Mouse (Mus musculus) embryo, embryonic 9.5 days (tissue): ENCODE results near the gene Polg.

Experiments used
- DNase-seq: peaks from one replicate; pipeline ENCODE4 v3.0.0-alpha.2; 2017; ENCODE audit errors: extremely low spot score

Polg gene

DNA sequence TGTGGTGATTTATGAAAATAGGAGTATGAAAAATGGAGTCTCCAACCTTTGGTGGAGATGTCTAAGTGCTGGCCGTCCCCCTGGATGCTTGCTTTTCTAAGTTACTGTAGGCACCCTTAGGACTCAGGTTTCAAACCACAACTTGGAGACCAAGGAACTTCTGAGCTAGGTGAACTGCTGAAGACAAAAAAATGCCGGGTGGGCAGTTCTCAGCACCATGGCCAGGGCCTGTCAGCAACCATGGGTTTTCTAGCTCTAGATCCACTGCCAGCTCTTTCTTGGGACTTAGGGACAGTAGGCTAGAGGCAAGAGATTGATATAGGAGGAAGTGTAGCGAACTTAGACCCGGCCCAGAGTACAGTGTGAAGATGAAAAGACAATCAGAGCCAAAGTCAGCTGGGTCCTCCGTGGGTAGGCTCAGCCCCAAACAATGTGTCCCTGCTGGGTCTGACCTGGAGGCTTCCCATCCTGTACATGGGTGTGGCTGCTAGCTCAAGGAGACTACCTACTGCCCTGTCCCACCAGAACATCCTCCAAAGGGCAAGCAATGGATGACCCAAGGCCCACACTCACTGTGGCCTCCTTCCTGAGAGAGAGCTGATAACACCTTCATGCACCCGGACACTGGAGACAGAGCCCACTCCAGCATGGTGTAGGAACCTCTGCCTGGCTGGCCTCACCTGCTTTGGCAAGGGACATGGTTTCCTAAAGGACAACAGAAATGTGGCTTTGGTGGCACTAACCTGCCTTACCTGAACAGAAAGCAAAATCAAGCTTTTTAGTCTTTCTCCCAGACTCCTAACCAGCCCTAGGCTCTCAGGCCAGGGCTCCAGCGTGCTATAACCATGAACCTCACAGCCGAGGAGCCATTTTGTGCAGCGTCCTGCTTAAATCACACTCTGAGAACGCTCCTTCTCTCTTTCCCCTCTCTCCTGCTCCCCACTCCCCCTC lies 36.3 kb upstream of the Polg start:
- DNase-seq: no peak

- DNase-seq: no peak
These were observed 35.4 kb upstream of the Polg start for GRCm38 (mm10) chr7:79501581-79502031.

DNA sequence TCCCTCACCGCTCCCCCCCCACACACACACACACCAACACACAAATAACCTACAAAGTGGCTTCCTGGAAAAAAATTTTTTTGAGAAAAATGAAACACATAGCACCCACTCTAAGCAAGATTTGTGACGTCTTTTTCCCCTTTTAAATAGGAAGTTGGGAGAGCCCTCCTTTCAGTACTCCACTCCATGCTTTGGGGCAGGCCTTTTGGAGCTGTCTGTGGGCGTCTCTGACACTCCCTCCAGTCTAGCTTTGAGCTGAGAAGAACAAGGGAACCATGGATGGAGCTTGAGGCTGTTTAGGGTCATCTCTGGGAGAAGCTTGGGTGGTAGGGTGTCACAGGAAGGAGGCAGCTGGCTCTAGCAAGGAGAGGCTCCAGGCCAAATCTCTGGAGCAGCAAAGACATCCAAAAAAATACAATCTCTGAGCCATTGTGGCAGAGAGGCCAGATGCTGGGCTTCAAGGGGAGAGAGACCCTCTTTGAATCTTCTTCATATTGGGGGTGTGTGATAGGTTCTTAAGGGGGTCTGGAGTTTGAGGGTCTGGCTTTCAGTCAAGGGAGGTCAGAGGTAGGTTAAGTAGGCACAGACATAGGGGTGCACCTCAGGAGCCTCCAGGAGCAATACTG lies 34.6 kb upstream of the Polg start:
- no peak for DNase-seq

DNA sequence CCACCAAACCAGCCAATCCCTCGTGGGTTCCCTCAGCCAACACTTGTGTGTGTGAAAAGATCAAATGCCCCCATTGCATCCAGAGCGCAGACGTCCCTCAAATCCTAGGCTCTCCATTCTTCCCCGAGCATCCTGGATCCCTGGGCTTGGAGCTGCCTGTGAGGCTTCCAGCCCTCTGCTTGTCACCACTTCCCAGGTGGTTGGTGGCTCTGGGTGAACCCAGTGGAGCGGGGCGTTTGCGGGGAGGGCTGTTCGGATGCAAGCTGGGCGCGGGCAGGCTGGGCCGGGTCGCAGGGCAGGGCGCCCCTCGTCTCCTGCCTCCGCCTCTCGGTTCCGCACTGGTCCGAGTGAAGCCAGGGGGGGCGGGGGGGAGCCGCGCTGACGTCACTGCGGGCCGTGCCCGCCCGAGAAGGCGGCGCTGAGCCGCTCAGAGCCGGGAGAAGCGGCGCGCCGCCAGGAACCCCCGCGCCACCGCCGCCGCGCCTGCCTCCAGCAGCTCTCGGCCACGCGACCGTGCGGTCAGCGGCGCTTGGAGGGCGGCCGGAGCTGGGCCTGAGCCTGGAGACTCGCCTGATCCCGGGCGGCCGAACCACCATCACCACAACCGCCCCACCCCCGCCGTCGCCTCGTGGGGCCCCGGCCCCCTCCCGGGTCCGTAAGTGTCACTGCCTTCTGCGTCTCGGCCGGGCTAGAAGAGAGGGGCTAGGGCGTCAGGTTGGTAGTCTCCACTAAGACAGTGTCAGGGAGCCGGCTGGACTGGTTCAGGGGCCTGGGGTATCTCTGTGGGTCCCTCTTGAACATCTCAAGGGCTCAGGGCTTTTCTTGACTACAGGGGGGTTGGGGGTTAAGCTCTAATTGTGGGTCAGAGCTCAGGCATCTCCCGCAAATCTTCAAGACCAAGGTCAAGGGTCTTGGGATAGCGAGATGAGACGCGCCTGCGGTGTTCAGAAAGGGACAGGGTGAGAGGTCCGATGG lies 33.7 kb upstream of the Polg start:
- DNase-seq: no peak

DNA sequence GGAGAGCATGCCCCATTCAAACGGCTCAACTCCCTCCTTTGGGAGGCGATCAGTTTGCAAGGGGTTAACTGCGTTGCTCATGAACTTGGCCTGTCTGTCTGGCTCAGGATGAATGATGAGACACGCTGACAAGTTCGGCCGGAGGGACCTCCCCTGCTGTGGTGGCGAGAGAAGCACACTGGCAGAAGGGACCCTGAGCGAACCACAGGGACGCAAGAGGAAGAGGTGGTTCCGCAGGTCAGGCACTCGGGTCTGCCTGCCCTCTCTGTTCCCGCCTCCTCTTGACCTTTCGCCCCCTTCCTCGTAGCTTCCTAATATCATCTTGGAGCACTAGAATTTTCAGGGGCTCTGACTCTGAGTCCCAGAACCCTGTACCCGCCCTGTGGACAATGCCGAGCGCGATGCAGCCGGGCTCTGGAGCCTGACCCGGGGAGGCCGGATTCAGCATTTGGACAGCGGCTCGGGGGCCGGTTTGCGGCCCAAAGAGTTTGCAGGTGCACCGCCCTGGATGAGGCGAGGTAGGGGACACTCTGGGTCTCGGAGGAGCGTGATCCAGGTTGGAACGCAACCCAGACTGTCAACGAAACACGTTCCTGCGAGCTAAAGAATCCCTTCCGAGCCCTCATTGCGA lies 32.9 kb upstream of the Polg start:
- no peak for DNase-seq

- DNase-seq: no peak
These were observed 32.2 kb upstream of the Polg start for GRCm38 (mm10) chr7:79498356-79498755.

DNA sequence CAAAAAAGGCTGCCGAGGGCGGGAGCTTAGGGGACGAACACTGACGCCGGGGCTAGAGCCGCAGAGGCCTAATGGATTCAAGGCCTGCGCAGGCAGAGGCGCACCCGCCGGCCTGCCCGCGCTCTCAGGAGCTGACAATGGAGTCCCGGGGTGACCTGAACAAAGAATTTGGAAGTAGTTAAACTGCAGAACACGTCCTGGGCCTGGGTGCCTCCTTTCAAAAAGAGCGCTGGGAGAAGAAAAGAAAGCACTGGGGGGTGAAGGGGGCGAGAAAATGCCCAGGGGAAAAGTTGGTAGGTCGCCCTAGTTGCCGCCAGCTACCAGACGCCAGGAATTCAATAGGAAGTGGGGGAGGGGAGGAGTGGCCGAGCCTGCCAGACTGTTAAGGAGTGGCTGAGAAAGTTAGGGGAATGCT lies 31.5 kb upstream of the Polg start:
- no peak for DNase-seq

GRCm38 (mm10) chr7:79496816-79497328 lies 30.7 kb upstream of the Polg start:
- DNase-seq: no peak

DNA sequence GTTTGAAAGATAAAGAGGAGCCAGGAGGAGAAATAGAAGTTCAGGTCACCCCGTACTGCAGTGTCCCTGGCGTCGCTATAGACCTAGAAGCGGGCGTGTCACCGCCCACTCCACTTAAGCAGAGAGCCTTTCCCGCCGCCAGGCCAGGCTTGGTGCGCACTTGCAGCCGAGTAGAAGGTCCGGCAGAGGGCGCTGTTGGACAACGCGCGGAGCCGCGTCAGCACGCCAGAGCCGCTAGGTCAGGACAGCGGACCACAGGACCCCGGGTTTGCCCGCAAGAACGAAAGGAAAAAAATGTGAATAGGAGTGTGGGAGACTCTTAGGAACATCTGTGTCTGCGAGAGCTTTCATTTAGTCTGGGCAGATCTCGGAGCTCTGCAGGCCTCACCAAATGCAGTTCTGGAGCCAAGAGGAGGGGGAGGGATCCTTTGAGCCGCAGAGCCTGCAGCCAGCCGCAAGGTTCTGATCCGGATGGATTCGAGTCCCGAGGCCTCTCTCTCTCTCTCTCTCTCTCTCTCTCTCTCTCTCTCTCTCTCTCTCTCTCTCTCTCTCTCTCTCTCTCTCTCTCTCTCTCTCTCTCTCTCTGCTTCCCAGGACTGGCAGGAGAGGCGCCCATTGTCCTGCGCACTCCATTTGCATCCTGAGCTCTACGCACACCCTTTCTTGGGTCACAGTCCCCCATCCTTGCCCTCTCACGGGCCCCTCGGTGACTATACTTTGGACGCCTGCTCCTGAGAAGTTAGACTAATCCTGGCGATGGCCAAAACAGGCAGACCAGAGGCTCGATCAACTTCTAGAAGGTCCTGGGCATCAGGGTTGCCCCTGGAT lies 30.0 kb upstream of the Polg start:
- DNase-seq: peak; percentile 86

GRCm38 (mm10) chr7:79493915-79494314 lies 27.8 kb upstream of the Polg start:
- no peak for DNase-seq

- no peak for DNase-seq
These were observed 20.4 kb upstream of the Polg start for GRCm38 (mm10) chr7:79486528-79486927.

GRCm38 (mm10) chr7:79474831-79475399 lies 8.8 kb upstream of the Polg start:
- DNase-seq: no peak

- no peak for DNase-seq
These were observed 7.5 kb upstream of the Polg start for GRCm38 (mm10) chr7:79473496-79474194.

DNA sequence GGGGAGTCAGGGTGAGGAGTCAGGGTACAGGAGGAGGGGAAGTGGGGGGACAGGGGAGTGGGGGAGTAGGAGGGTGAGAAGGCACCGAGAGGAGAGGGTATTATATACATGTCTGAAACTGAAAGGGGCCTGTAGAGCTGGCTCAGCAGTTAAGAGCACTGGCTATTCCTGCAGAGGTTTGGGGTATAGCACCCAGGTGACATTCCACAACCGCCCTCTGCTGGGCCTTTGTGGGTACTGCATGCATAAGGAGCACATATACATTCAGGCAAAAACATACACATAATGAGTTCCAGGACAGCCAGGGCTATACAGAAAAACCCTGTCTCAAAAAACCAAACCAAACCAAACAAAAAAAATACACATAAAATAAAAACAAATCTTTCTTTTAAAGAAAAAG lies 6.6 kb upstream of the Polg start:
- DNase-seq: no peak

DNA sequence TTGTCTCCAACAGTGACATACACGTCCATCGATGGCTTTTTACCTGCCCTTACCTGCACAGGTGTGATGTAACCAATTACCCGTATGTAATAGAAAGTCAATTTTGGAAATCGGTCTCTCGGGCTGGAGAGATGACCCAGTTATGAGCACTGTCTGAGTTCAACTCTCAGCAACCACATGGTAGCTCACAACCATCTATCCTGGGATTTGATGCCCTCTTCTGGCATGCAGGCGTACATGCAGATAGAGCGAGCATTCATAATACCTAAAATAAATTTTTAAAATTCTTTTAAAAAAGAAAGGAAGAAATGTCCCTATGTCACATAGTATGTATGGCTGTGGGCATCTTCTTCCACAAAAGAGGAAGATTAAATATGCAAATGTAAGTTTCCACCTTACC lies 5.3 kb upstream of the Polg start:
- DNase-seq: no peak

GRCm38 (mm10) chr7:79470718-79471117 lies 4.6 kb upstream of the Polg start:
- DNase-seq: no peak

- no peak for DNase-seq
These were observed 3.6 kb upstream of the Polg start for GRCm38 (mm10) chr7:79469766-79470165.

DNA sequence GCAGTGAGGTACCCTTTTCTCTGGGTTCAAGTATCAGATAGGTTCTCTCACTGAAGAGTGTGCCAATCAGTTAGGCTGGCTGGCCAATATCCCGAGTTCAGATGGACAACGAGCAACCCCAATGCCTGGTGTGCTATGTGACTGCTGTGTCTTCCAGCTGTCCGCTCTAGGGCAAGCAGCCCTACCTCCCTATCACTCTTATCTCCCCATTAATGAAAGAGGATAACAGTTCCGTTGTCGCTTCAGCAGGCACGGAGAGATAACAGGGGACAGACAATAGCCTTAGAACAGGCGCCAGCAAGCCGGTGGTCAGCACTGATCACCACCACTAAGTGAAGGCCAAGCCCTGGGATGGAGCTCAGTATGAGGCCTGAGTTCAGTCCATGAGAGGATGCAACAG lies 2.8 kb upstream of the Polg start:
- peak; percentile 26 for DNase-seq

GRCm38 (mm10) chr7:79467951-79468350 lies 1.8 kb upstream of the Polg start:
- DNase-seq: peak; percentile 39
